Mouse (Mus musculus): ENCODE data around the gene Igfbp5.

Gene Igfbp5

DNA sequence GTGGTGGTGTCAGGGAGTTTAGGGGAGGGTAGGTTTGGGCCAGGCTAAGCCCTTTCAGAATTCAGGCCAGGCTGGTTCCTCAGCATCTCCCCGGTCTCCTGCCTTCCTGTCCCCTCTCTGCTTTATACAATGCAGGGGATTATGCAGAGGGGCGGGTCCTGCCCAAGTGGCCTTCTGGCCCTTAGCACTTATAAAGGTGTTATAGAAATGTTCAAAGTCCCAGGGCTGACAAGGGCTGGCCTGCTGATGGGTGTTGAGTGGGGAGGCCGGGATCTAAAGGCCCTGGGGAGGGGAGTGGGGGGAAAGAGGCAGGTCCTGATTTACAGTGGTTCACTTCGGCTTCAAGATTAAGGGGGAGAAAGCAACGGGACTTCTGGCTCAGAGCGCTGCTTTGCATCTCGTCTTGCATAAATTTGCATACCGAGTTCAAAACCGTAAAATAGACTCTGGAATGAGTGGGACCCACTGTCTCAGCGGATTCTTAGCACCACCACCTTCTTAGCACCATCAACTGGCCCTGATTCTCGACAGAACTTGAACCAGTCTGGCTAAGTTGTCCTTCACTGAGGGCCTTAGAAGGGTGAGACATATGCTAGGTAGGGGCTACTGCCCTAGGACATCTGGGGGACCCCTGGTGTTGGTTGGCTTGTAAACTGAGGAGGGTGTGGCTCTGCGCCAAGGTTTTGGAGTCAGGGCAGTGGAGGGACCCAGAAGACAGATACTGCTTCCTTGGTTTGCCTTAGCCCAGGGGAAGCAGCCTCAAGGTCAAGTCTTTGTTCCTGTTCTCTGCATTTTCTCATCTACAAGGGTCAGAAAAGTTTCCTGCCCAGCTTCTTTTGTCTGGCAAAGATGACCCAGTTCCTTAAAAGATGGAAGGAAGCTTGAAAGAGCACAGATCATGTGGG lies 47.0 kb downstream of the Igfbp5 start:
- CTCF ChIA-PET: no interaction called here
- POLR2A ChIA-PET: interaction anchor here (0.6 to 9.1 kb wide), 26 partner anchors 8 to 113 kb away, joined by 3 to 328 read pairs (median 5); no protein-coding TSS in a partner anchor

GRCm38 (mm10) chr1:72826931-72827330 lies 47.8 kb downstream of the Igfbp5 start:
- CTCF ChIA-PET: interaction anchor here in 1 of 4 experiments (0.7 kb wide), 1 partner anchor 10 kb away, joined by 6 read pairs; no protein-coding TSS in a partner anchor
- POLR2A ChIA-PET: interaction anchor here (0.6 to 9.1 kb wide), 22 partner anchors 12 to 514 kb away, joined by 3 to 328 read pairs (median 34); no protein-coding TSS in a partner anchor

- CTCF ChIA-PET: interaction anchor here in 2 of 4 experiments (0.7 kb wide), 2 partner anchors 10 to 25 kb away, joined by 4 to 6 read pairs; no protein-coding TSS in a partner anchor
- POLR2A ChIA-PET: interaction anchor here (0.6 to 9.1 kb wide), 30 partner anchors 8 to 570 kb away, joined by 3 to 328 read pairs (median 8); partner anchors contain the start of gene Rpl37a (in 1 of the 4)
Observed at GRCm38 (mm10) chr1:72826446-72826845, 48.2 kb downstream of the Igfbp5 start.

DNA sequence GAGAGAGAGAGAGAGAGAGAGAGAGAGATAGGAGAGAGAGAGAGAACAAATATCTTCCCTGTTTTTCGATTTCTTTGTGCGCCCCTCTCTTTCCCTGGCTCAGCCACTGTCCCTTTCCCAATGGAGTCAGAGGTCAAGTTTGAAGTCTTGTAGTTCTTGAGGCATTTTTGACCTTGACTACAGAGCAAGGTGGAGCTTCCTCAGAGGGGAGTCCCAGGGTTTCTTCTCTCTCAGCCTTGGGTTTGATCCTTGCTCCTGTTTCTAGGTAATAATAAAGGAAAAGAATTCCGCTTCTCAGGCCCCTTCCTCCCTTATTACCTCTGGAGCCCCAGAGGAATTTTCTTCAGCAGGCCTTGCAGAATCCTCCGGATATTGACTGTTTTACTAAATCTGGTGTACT lies 48.8 kb downstream of the Igfbp5 start:
- POLR2A ChIA-PET: interaction anchor here (0.7 to 9.1 kb wide), 52 partner anchors 8 to 913 kb away, joined by 3 to 328 read pairs (median 6); partner anchors contain the start of genes Pecr (in 1 of the 4), Rpl37a (in 1 of the 4) and Tmem169 (in 1 of the 4)
- CTCF ChIA-PET: interaction anchor here in 2 of 4 experiments (0.6 to 0.7 kb wide), 2 partner anchors 24 to 45 kb away, joined by 3 to 4 read pairs; no protein-coding TSS in a partner anchor

DNA sequence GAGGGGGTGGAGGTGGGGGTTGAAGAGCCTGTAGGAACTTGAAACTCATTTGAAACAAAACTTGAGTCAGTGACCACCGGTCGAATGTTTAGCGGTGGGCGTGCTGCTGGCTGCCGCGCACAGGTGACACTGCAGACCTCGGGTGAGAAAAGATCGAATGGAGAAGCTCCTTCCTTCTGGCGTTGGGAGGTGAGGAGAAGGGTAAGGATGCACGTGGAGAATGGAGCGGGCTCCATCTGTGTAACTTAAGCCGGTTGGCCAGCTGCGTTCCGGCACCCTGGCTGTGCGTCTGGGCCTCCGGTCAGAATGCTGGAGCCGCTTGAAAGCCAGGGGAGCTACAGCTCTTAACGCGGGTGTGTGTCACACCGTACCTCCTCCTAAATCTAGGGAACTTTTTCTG lies 49.4 kb downstream of the Igfbp5 start:
- ChIA-PET POLR2A (interaction anchor here (0.6 to 9.1 kb wide), 75 partner anchors 8 to 914 kb away, joined by 3 to 328 read pairs (median 4); partner anchors contain the start of genes Rpl37a (in 2 of the 4), Igfbp5 (in 1 of the 4), Pecr (in 1 of the 4) and Tmem169 (in 1 of the 4)), CTCF (interaction anchor here in 2 of 4 experiments (0.6 to 1.1 kb wide), 3 partner anchors 19 to 598 kb away, joined by 3 to 4 read pairs (median 3); no protein-coding TSS in a partner anchor)

DNA sequence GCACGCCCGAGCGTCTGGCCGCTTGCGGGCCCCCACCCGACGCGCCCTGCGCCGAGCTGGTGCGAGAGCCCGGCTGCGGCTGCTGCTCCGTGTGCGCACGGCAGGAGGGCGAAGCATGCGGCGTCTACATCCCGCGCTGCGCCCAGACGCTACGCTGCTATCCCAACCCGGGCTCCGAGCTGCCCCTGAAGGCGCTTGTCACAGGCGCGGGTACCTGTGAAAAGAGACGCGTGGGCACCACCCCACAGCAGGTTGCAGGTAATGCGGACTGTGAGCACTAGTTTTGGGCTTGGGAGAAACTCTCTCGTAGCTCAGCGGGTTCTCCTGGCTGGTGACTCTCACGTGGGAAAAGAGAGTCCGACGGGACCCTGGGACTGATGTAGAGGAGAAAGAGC lies 50.0 kb downstream of the Igfbp5 start:
- ChIA-PET CTCF (interaction anchor here in 2 of 4 experiments (0.5 to 1.1 kb wide), 4 partner anchors 19 to 597 kb away, joined by 3 to 5 read pairs (median 4); no protein-coding TSS in a partner anchor), POLR2A (interaction anchor here (0.6 to 9.1 kb wide), 72 partner anchors 8 to 608 kb away, joined by 3 to 328 read pairs (median 6); partner anchors contain the start of genes Rpl37a (in 2 of the 4), Igfbp5 (in 1 of the 4), Pecr (in 1 of the 4) and Tmem169 (in 1 of the 4))

DNA sequence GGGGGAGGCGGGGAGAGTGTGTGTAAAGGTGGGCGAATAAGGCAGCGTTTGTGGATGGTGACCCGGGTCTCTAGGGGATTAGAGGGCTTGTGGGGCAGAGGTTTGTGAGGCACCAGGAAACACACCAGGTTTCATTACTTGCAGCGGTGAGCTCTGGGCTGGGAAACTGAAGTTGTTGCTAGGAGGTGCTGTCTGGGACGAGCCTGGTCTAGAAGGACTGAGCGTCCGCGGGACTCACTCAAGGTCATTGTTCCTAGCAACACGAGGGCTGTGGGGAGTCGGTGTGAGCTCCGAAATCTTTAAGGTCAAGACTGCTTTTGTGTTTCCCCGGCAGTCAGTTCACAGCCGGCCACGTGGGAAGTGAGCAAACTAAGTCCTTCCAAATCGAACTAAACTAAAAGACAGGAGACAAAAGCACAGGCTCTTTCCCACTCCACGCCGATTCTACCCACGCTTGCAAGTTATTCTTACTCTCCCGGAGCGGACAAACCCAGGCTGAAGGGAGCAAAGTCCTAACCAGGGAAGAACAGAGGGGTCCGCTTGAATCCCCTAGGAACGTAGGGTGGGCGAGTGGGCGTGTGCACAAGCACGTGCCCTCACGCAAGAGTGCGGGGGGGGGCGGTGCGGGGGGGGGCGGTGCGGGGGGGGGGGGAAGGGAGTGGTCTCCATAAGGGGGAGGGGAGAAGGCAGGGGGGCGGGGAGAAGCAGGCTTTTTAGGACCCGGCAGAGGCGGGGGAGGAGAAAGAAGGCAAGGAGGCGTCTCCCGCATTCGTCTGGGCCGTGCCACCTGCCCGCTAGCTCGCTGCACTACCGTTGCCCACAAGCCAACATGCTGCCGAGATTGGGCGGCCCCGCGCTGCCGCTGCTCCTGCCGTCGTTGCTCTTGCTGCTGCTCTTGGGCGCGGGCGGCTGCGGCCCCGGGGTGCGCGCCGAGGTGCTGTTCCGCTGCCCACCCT lies 50.7 kb downstream of the Igfbp5 start, which contains the start of gene Igfbp2:
Igfbp2 (plus strand) TSS at position 753 of the 956 bp plus-strand sequence.
- CTCF ChIA-PET: interaction anchor here in 3 of 4 experiments (0.5 to 1.3 kb wide), 7 partner anchors 8 to 597 kb away, joined by 3 to 9 read pairs (median 4); no protein-coding TSS in a partner anchor
- POLR2A ChIA-PET: interaction anchor here (0.5 to 9.1 kb wide), 102 partner anchors 8 to 1552 kb away, joined by 3 to 328 read pairs (median 5); partner anchors contain the start of genes Pecr (in 2 of the 4), Rpl37a (in 2 of the 4), Tmem169 (in 2 of the 4) and Igfbp5 (in 1 of the 4)

- ChIA-PET POLR2A (interaction anchor here (0.5 to 9.1 kb wide), 51 partner anchors 8 to 1553 kb away, joined by 3 to 328 read pairs (median 11); partner anchors contain the start of genes Rpl37a (in 2 of the 4) and Smarcal1 (in 1 of the 4)), CTCF (interaction anchor here in 1 of 4 experiments (1.1 to 1.3 kb wide), 2 partner anchors 103 to 108 kb away, joined by 3 to 9 read pairs; no protein-coding TSS in a partner anchor)
Observed at GRCm38 (mm10) chr1:72822893-72823292, 51.8 kb downstream of the Igfbp5 start.

DNA sequence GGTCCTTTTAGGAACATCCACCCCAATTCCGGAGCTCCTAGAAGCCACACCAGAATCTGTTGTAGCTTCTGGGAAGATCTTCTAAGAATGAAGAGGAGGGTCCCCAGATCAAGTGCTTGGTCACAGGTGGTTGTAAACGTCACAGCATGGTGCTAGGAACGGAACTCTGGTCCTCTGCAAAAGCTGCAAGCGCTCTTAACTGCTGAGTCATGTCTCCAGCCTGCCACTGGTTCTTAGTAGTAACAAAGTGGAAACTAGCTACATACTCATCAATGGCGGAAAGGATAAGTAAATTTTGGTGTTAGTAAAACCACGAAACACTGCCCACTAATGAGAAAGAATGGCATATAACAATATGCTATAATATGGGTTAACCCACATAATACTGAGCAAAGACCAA lies 54.7 kb downstream of the Igfbp5 start:
- ChIA-PET POLR2A (interaction anchor here (0.8 to 9.1 kb wide), 17 partner anchors 8 to 105 kb away, joined by 3 to 328 read pairs (median 4); no protein-coding TSS in a partner anchor), CTCF (interaction anchor here in 1 of 4 experiments (0.5 kb wide), 1 partner anchor 701 kb away, joined by 4 read pairs; no protein-coding TSS in a partner anchor)

GRCm38 (mm10) chr1:72815616-72816015 lies 59.1 kb downstream of the Igfbp5 start:
- ChIA-PET POLR2A (interaction anchor here in 3 of 4 experiments (0.6 to 7.6 kb wide), 9 partner anchors 8 to 104 kb away, joined by 3 to 95 read pairs (median 16); partner anchors contain the start of genes Igfbp2 (in 2 of the 3) and Rpl37a (in 1 of the 3)), CTCF (no interaction called here)

DNA sequence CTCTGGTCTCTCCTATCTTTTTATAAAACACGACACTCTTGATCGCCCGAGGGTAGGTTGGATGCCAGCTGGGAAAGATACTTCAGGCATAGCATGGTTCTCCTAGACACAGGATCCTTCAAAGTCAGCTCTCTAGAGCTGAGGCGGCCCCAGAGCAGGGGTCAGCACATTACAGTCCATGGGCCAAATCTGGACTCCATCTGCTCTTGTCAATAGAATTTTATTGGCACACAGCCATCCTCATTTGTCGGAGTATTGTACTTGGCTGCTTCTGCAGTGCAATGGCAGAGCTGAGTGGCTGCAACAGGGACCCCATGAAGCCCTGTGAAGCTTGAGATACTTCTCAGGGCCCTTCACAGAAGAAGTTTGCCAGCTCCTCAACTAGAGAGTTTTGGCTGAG lies 59.5 kb downstream of the Igfbp5 start:
- CTCF ChIA-PET: no interaction called here
- POLR2A ChIA-PET: interaction anchor here in 3 of 4 experiments (0.6 to 7.6 kb wide), 11 partner anchors 8 to 507 kb away, joined by 3 to 95 read pairs (median 9); partner anchors contain the start of genes Igfbp2 (in 3 of the 3) and Rpl37a (in 1 of the 3)

GRCm38 (mm10) chr1:72813639-72814403 lies 60.9 kb downstream of the Igfbp5 start:
- CTCF ChIA-PET: interaction anchor here in 2 of 4 experiments (0.5 to 0.7 kb wide), 3 partner anchors 18 to 433 kb away, joined by 3 to 4 read pairs (median 3); no protein-coding TSS in a partner anchor

DNA sequence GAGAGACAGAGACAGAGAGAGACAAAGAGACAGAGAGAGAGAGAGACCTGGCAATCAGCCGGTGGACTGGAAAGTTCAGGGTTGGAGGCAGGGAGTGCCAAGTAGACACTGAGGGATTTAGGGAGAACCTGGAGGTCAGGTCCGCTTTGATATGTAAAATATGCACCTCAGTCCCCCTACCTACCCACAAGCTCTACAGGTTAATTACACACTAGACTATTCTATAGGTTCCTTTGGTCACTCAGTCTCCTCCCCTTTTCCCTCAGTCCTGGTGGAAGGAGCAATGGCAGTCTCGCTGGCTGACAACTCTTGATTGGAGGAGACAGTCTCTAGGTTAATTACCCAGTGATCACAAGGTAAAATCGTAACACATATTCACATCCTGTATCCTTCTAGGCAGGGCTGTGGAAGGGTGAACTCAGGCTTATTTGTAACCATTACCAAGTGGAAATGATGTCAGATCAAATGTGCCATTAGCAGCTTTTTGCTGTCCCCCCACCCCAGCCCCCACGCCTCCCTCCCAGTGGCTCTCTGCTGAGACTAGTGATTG lies 61.5 kb downstream of the Igfbp5 start:
- CTCF ChIA-PET: interaction anchor here in 2 of 4 experiments (0.5 to 0.6 kb wide), 2 partner anchors 24 to 432 kb away, joined by 3 to 4 read pairs; no protein-coding TSS in a partner anchor
- POLR2A ChIA-PET: interaction anchor here in 3 of 4 experiments (0.5 to 7.6 kb wide), 18 partner anchors 8 to 569 kb away, joined by 3 to 95 read pairs (median 4); partner anchors contain the start of gene Igfbp2 (in 3 of the 3)

More at GRCm38 (mm10) chr1:72813639-72814403, 60.9 kb downstream of the Igfbp5 start:
- POLR2A ChIA-PET: interaction anchor here in 3 of 4 experiments (0.6 to 7.6 kb wide), 26 partner anchors 8 to 1095 kb away, joined by 3 to 95 read pairs (median 4); partner anchors contain the start of gene Igfbp2 (in 3 of the 3)

DNA sequence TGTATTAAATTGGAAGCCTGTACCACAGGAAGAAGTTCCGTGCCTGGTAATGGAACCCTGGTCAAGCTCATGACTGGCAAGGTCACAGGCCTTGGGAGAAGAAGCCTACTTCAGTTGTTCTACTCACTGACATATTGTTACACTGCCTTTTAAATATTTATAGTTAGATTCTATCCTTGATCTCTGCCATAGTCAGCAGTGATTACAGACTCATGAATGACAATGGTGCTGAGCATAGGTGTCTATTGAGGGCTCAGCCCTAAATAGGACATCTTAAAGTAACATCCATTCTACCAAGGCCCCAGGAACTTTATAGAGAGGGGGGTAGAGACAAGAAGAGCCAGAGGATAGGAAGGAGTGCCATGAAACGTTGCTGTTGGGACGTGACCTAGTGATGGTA lies 63.6 kb downstream of the Igfbp5 start:
- ChIA-PET CTCF (interaction anchor here in 1 of 4 experiments (0.5 kb wide), 1 partner anchor 9 kb away, joined by 3 read pairs; no protein-coding TSS in a partner anchor), POLR2A (interaction anchor here in 3 of 4 experiments (0.5 to 7.6 kb wide), 13 partner anchors 8 to 1162 kb away, joined by 3 to 95 read pairs (median 6); partner anchors contain the start of gene Igfbp2 (in 3 of the 3))

DNA sequence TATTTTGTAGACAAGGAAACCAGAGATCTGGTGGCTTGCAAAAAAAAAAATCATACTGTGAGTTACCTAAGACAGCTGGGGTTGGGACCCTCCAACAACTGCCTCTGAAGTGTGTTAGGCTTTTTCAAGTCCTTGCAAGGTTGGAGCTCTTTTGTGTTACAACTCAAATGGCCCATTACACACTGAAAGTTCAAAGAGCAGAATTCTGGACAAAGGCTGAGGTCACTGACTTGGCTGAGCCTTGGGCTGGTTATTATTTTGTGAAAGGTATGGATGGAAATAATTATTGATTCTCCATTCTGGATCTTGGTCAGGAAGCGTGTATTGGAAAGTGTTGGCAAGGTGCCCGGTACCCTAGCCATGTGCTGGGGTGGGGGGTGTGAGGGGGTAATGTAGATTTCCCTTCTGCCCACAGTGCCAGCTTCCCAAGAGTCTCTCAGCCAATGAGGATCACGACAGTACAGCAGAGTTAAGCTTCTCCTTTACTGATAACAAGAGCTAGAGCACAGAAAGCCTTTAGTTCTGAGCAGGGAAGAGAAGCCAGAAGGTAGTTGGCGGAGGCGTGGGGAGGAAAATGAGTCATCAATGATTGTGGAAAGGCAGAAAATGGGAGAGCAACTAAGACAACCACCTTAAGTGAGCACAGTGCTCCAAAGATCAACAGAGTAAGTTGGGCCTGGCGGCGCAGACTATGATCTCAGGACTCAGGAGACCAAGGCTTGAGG lies 64.6 kb downstream of the Igfbp5 start:
- POLR2A ChIA-PET: interaction anchor here in 3 of 4 experiments (0.5 to 7.6 kb wide), 15 partner anchors 8 to 1161 kb away, joined by 3 to 95 read pairs (median 5); partner anchors contain the start of gene Igfbp2 (in 3 of the 3)

More for the DNA sequence above, 64.6 kb downstream of the Igfbp5 start:
- CTCF ChIA-PET: interaction anchor here in 1 of 4 experiments (0.5 kb wide), 1 partner anchor 8 kb away, joined by 3 read pairs; no protein-coding TSS in a partner anchor

Data from embryonic stem cell, embryonic (primary cell).